Mouse (Mus musculus) lung, adult 2 months (tissue): ENCODE results near the gene Gm49380.

Experiments used
- CTCF ChIP-seq: fragments of 200-500 bp; IDR thresholded peaks from 2 replicates; pipeline ENCODE4 v1.5.1; 2011; ENCODE audit warnings: mild to moderate bottlenecking, low read length, control low read depth; ENCODE audit not compliant: insufficient read depth
- POLR2A ChIP-seq: fragments of 200-500 bp; IDR thresholded peaks from 2 replicates; pipeline ENCODE4 v1.6.1; 2011; ENCODE audit warnings: low read depth, mild to moderate bottlenecking, control low read depth, low read length, borderline replicate concordance; ENCODE audit errors: extremely low read depth

DNA sequence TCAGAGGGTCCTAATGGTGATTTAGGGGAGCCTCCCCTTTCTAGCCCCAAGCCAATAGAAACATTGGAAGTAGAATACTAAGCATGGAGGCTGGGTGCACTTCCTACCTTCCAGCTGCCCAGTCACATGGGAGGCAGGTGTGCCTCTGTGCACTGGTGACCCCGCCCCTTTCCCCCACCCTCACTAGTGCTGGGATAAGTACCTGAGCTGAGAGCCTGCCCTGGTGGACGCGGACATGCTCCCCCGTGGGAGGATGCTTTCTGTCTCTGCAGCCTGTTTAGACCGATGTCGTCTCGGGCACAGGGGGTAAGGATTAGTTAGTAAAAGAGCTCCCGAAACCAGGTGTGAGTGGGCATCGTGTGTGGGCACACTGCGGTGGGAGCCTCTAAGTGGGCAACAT, 26.3 kb downstream of the Gm49380 start:
- no peak for TF ChIP-seq POLR2A
- no peak for TF ChIP-seq CTCF
